Mouse (Mus musculus): Measurements from ENCODE around the gene Gm20431.

The Gm20431 gene

GRCm38 (mm10) chr2:167688498-167689451 is 27.5 kb upstream of the Gm20431 start, which contains the start of gene Cebpb:
TSS of gene Cebpb (plus strand) at chr2:167688915.
- peak; percentile 93 for DNase-seq (ENCODE audit: low read depth, low spot score)

- no peak for DNase-seq (ENCODE audit: low read depth, low spot score)
Observed at GRCm38 (mm10) chr2:167688126-167688497, 26.8 kb upstream of the Gm20431 start.

GRCm38 (mm10) chr2:167687651-167688101 is 26.4 kb upstream of the Gm20431 start:
- no peak for DNase-seq (ENCODE audit: low read depth, low spot score)

GRCm38 (mm10) chr2:167687250-167687586 is 25.9 kb upstream of the Gm20431 start:
- DNase-seq (ENCODE audit: low read depth, low spot score): no peak

GRCm38 (mm10) chr2:167686382-167687249 is 25.3 kb upstream of the Gm20431 start:
- no peak for DNase-seq (ENCODE audit: low read depth, low spot score)

GRCm38 (mm10) chr2:167685865-167686264 is 24.6 kb upstream of the Gm20431 start:
- no peak for DNase-seq (ENCODE audit: low read depth, low spot score)

- peak; percentile 88 for DNase-seq (ENCODE audit: low read depth, low spot score)
Observed at GRCm38 (mm10) chr2:167685137-167685536, 23.8 kb upstream of the Gm20431 start.

- no peak for DNase-seq (ENCODE audit: low read depth, low spot score)
Observed at GRCm38 (mm10) chr2:167683721-167684120, 22.4 kb upstream of the Gm20431 start.

GRCm38 (mm10) chr2:167680657-167681056 is 19.4 kb upstream of the Gm20431 start:
- peak; percentile 80 for DNase-seq (ENCODE audit: low read depth, low spot score)

- DNase-seq (ENCODE audit: low read depth, low spot score): peak; percentile 91
Observed at GRCm38 (mm10) chr2:167679902-167680430, 18.7 kb upstream of the Gm20431 start.

- DNase-seq (ENCODE audit: low read depth, low spot score): peak; percentile 58
Observed at GRCm38 (mm10) chr2:167678600-167678999, 17.3 kb upstream of the Gm20431 start.

- DNase-seq (ENCODE audit: low read depth, low spot score): peak; percentile 70
Observed at GRCm38 (mm10) chr2:167675120-167675909, 14.0 kb upstream of the Gm20431 start.

- peak; percentile 92 for DNase-seq (ENCODE audit: low read depth, low spot score)
Observed at GRCm38 (mm10) chr2:167672212-167672685, 11.0 kb upstream of the Gm20431 start.

GRCm38 (mm10) chr2:167671101-167671633 is 9.9 kb upstream of the Gm20431 start:
- DNase-seq (ENCODE audit: low read depth, low spot score): no peak

GRCm38 (mm10) chr2:167669398-167669797 is 8.1 kb upstream of the Gm20431 start:
- no peak for DNase-seq (ENCODE audit: low read depth, low spot score)

GRCm38 (mm10) chr2:167668426-167668825 is 7.1 kb upstream of the Gm20431 start:
- DNase-seq (ENCODE audit: low read depth, low spot score): no peak

- no peak for DNase-seq (ENCODE audit: low read depth, low spot score)
Observed at GRCm38 (mm10) chr2:167665972-167666713, 4.8 kb upstream of the Gm20431 start.

- no peak for DNase-seq (ENCODE audit: low read depth, low spot score)
Observed at GRCm38 (mm10) chr2:167662713-167663112, 1.4 kb upstream of the Gm20431 start.

GRCm38 (mm10) chr2:167660611-167660971 is 705 bp downstream of the Gm20431 start:
- peak; percentile 52 for DNase-seq (ENCODE audit: low read depth, low spot score)

Data from A20 (cell line).